Mouse (Mus musculus): ENCODE measurements at regions not wholly inside any gene's neighbourhood (a gene's known extent, or its start where the extent isn't known, plus 50 kb on each side); places are given as distances from the start of the nearest gene placed in this dataset.

DNA sequence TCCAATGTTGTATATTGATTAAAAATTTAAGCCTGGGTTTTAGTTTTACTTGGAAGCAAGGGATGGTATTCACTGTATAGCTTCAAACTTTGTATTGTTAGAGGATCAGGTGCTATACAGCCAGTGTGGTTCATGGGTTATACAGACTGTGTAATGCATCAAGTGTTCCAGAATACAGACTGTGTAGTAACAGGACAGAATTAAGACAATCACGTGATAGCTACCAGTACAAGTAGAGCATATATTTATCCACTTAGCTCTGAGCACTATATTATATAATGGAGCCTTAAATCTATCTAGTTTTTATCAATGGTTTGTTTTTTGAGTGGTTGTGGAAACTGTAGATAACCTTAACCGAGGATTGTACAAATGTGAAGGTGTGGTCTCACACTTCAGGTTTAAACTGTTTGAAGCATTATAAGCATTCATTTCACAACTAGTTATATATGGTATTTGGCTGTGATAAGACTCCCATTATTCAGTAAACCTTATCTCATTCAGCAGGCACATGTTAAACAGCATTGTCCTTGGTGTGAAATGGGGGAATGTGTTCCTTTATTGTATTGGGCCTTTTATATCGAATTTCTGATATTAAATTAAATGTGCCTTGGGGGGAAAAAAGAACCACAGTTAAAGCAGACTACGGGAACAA, 256.3 kb upstream of the Sdr16c6 start:
- Histone ChIP-seq H3K9me3 (replicated peaks) (no peaks in the 10 kb centered on the region), H3K27me3 (no peaks in the 10 kb centered on the region), H3K27ac (replicated peaks) (no peak overlapping the region), H3K4me2 (replicated peaks) (no peak overlapping the region), H3K4me3 (replicated peaks) (no peak overlapping the region), H3K4me1 (no peaks in the 10 kb centered on the region), H3K9ac (no peak overlapping the region), H3K36me3 (no peaks in the 10 kb centered on the region)
- ATAC-seq (ENCODE audit: insufficient number of reproducible peaks, low FRiP score, low TSS enrichment, low read depth) = no peak
- 79% methylated on average over 4 of the region's 4 CpGs for WGBS

DNA sequence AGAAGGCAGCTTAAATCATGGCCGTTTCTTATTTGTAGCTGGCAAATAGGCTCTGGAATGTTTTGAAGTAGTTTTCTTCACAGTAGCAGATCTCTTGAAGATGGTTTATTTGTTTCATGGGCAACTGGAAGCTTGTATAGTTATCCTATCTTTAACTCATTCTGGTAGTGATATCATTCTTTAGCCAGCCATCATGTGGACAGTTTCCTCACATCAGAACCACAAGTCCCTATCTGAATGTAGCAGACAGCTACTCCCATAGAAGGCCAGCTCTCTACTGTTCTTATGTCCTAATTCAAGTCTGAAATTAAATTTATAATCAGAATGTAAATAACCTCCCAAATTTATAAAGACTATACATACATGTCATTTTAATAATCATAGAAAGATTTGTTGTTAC, 253.8 kb upstream of the Sdr16c6 start:
- H3K9ac ChIP-seq = no peak overlapping the region
- no peaks in the 10 kb centered on the region for H3K4me1 ChIP-seq
- no peaks in the 10 kb centered on the region for H3K27me3 ChIP-seq
- H3K4me3 ChIP-seq (replicated peaks) = no peak overlapping the region
- ATAC-seq (ENCODE audit: insufficient number of reproducible peaks, low FRiP score, low TSS enrichment, low read depth) = no peak
- WGBS = 88% methylated on average over 1 of the region's 1 CpGs
- H3K4me2 ChIP-seq (replicated peaks) = no peak overlapping the region
- no peak overlapping the region for H3K27ac ChIP-seq (replicated peaks)
- H3K9me3 ChIP-seq (replicated peaks) = no peaks in the 10 kb centered on the region
- no peaks in the 10 kb centered on the region for H3K36me3 ChIP-seq

DNA sequence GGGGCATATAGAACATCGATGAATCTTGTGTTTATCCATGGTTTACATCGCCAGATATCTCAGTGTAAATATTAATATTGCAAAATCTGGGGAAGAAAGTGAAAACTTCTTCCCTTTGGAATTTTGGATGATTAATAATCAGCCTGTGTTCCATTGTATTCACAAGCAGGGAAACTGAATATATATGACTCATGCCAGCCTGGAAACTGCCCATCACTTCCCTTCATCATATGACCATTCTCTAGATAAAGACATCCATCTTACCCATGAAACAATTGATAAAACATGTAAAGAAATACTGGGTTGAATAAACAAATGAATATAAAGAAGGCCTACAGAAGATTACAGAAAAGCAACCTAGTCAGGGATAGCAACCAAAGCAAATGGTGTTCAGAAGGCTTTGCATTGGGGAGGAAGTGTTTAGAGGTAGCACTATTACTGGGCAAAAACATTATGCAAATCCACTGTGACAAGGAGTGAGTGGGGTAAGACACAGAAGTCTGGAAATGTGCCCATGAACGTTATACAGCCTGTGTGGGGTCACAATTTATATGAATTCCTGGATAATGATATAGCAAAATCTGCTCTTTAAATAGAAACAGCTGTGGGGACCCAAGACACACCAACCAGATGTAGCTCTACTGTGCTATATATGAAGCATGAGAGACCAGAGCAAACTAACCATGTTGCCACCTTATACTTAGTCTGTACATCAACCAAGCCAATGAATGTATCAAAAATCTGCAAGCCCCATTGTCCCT, 238.5 kb upstream of the Sdr16c6 start:
- H3K4me3 ChIP-seq (replicated peaks) = no peak overlapping the region
- no peak overlapping the region for H3K27ac ChIP-seq (replicated peaks)
- no peak overlapping the region for H3K4me2 ChIP-seq (replicated peaks)
- WGBS = 67% methylated on average over 3 of the region's 3 CpGs
- no peaks in the 10 kb centered on the region for H3K36me3 ChIP-seq
- H3K9me3 ChIP-seq (replicated peaks) = no peaks in the 10 kb centered on the region
- no peaks in the 10 kb centered on the region for H3K4me1 ChIP-seq
- H3K27me3 ChIP-seq = no peaks in the 10 kb centered on the region
- no peak overlapping the region for H3K9ac ChIP-seq
- ATAC-seq (ENCODE audit: insufficient number of reproducible peaks, low FRiP score, low TSS enrichment, low read depth) = no peak

DNA sequence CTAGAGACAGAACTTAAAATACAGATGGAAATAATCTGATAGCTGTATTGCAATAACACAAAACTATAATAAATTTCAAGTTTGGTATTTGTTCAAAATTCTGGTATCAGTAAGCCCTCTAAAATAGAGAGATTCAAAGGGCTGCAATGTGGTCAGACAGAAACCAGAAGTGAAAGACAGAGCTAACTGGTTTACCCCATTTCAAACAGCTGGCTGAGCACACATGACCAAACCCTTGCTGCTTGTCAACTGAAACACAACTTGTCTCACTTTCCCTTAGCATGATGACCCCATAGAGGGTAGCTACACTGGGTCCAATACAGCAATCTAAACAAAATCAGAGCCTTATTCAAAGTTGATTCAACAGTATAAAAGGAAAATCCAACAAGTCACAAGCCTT, 234.2 kb upstream of the Sdr16c6 start:
- H3K36me3 ChIP-seq = no peaks in the 10 kb centered on the region
- no peaks in the 10 kb centered on the region for H3K4me1 ChIP-seq
- H3K27me3 ChIP-seq = no peaks in the 10 kb centered on the region
- H3K9ac ChIP-seq = no peak overlapping the region
- H3K4me3 ChIP-seq (replicated peaks) = no peak overlapping the region
- no peak for ATAC-seq (ENCODE audit: insufficient number of reproducible peaks, low FRiP score, low TSS enrichment, low read depth)
- H3K9me3 ChIP-seq (replicated peaks) = no peaks in the 10 kb centered on the region
- H3K27ac ChIP-seq (replicated peaks) = no peak overlapping the region
- no peak overlapping the region for H3K4me2 ChIP-seq (replicated peaks)

DNA sequence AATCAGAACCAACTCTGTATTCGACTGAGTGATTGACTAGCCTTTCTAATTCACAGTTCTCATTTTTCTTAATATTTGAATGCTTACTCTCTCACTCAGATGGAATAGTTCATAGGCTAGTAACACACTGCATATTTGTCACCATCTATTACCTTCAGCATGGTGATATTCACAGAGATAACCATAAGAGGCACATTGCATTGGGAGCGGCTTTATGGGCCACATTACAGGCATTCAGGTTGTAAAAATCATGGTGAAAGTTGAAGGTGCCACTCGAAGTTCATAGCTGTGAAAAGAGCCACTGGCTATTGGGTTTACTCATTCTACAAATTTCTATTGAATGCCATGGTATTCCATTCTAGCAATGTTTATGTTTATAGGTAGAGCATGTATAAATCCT, 229.6 kb upstream of the Sdr16c6 start:
- no peaks in the 10 kb centered on the region for H3K36me3 ChIP-seq
- no peak overlapping the region for H3K4me2 ChIP-seq (replicated peaks)
- H3K4me1 ChIP-seq = no peaks in the 10 kb centered on the region
- H3K27ac ChIP-seq (replicated peaks) = no peak overlapping the region
- WGBS = 65% methylated on average over 3 of the region's 3 CpGs
- no peak overlapping the region for H3K9ac ChIP-seq
- H3K9me3 ChIP-seq (replicated peaks) = no peaks in the 10 kb centered on the region
- no peaks in the 10 kb centered on the region for H3K27me3 ChIP-seq
- no peak overlapping the region for H3K4me3 ChIP-seq (replicated peaks)
- no peak for ATAC-seq (ENCODE audit: insufficient number of reproducible peaks, low FRiP score, low TSS enrichment, low read depth)

DNA sequence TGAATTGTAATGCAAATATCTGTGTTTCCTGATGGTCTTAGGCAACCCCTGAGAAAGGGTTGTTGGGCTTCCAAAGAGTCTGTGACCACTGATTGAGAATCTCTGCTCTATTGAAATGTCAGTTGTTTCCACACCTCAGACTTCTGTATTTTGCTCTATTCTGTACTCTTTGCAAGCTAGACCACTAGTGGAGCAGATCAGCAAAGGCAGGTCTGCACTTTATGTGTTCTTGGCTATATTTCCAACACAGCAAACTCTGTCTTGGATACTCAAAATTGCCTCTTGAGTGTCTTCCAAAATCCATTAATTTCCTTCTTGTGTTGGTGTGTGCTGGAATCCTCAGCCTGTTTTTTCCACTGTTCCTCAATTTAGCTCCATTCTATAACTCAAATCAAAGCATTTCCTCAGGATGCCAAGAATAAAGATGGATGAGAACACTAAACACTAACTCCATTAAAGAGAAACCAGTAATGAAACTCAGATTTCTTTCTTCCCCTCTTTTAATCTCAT, 228.5 kb upstream of the Sdr16c6 start:
- H3K4me3 ChIP-seq (replicated peaks) = no peak overlapping the region
- H3K36me3 ChIP-seq = no peaks in the 10 kb centered on the region
- H3K4me1 ChIP-seq = no peaks in the 10 kb centered on the region
- H3K27ac ChIP-seq (replicated peaks) = 0 out of 2 replicates have a peak overlapping the region, but pooled peaks have one; percentile 12
- H3K9ac ChIP-seq = no peak overlapping the region
- no peak overlapping the region for H3K4me2 ChIP-seq (replicated peaks)
- H3K9me3 ChIP-seq (replicated peaks) = no peaks in the 10 kb centered on the region
- no peaks in the 10 kb centered on the region for H3K27me3 ChIP-seq
- ATAC-seq (ENCODE audit: insufficient number of reproducible peaks, low FRiP score, low TSS enrichment, low read depth) = no peak

DNA sequence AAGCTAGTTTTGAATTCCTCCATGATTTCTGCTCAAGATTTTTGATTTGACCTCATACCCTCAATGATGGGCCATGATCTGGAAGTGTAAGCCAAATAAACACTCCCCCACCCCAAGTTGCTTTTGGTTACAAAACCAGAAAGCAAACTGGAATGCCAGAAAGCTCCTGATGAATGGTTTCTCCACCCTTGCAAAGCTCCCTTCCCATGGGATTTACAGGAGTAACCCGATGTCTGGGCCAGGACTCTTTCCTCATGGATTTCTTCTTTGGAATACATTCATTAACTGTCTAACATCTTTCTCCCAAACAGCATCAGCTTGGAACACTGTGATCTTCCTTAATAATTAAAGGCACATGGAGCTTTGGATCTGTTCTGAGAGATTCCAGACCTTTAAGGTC, 227.3 kb upstream of the Sdr16c6 start:
- WGBS = 52% methylated on average over 1 of the region's 1 CpGs

DNA sequence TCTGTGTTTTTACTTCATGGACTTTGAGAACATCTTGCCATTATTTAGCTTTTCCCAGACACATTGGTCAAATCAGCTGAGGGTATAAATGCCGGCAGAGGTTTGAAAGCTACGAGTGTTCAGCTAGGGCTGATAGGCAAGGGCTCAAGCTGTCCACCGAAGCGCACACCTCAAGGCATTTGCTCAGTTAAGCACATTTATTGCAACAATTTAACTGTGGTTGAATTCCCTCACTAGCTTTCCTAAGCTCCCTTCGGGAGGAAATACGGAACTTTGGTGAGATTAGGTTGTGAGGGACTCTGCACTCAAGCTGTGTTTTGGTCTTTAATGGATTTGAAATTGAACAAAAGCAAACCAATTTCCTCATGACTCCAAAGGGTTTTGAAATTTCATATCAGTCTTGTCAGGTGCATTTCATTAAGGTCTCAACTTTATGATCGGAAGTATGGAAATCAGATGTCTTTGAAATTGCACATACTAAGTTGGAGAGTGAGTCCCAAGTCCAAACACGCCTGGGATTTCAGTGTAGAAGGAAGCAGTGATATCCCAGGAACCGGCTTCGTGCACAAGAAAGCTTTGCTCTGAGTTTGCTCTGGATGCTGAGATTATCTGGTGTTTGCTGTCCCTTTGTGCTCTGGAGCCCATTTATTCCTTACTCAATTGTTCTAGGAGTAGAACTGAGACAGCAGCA, 223.0 kb upstream of the Sdr16c6 start:
- WGBS = 48% methylated on average over 10 of the region's 10 CpGs
- H3K9me3 ChIP-seq (replicated peaks) = no peaks in the 10 kb centered on the region
- ATAC-seq (ENCODE audit: insufficient number of reproducible peaks, low FRiP score, low TSS enrichment, low read depth) = no peak
- H3K36me3 ChIP-seq = no peaks in the 10 kb centered on the region
- H3K9ac ChIP-seq = no peak overlapping the region
- no peak overlapping the region for H3K4me3 ChIP-seq (replicated peaks)
- no peak overlapping the region for H3K4me2 ChIP-seq (replicated peaks)
- no peak overlapping the region for H3K27ac ChIP-seq (replicated peaks)
- no peaks in the 10 kb centered on the region for H3K4me1 ChIP-seq
- H3K27me3 ChIP-seq = no peaks in the 10 kb centered on the region

More for the DNA sequence above, 227.3 kb upstream of the Sdr16c6 start:
- Histone ChIP-seq H3K27ac (replicated peaks) (no peak overlapping the region), H3K27me3 (no peaks in the 10 kb centered on the region), H3K4me3 (replicated peaks) (no peak overlapping the region), H3K4me1 (no peaks in the 10 kb centered on the region), H3K4me2 (replicated peaks) (no peak overlapping the region), H3K9me3 (replicated peaks) (no peaks in the 10 kb centered on the region), H3K9ac (no peak overlapping the region), H3K36me3 (no peaks in the 10 kb centered on the region)
- no peak for ATAC-seq (ENCODE audit: insufficient number of reproducible peaks, low FRiP score, low TSS enrichment, low read depth)

DNA sequence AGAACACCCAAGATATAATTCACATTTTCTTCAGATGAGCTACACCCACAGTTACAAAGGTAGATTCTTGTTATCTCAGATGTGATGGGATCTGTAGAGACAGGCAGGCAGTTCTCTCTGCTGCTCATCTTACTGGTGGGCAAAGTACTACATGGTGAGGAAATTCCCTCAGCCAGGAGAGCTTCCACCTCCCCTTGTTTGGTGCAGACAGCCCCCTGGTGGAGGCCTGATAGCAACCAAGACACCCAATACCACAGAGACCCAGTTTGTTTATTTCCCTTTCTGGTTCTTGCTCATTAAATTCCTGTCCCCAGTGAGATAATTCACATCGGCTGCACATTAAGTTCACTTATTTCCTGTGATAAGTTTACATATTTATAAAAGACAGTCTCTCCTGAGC, 222.3 kb upstream of the Sdr16c6 start:
- no peak overlapping the region for H3K9ac ChIP-seq
- no peaks in the 10 kb centered on the region for H3K27me3 ChIP-seq
- no peaks in the 10 kb centered on the region for H3K36me3 ChIP-seq
- no peak for ATAC-seq (ENCODE audit: insufficient number of reproducible peaks, low FRiP score, low TSS enrichment, low read depth)
- 14% methylated on average over 1 of the region's 1 CpGs for WGBS
- H3K4me1 ChIP-seq = no peaks in the 10 kb centered on the region
- no peak overlapping the region for H3K4me2 ChIP-seq (replicated peaks)
- H3K27ac ChIP-seq (replicated peaks) = no peak overlapping the region
- no peak overlapping the region for H3K4me3 ChIP-seq (replicated peaks)
- no peaks in the 10 kb centered on the region for H3K9me3 ChIP-seq (replicated peaks)

DNA sequence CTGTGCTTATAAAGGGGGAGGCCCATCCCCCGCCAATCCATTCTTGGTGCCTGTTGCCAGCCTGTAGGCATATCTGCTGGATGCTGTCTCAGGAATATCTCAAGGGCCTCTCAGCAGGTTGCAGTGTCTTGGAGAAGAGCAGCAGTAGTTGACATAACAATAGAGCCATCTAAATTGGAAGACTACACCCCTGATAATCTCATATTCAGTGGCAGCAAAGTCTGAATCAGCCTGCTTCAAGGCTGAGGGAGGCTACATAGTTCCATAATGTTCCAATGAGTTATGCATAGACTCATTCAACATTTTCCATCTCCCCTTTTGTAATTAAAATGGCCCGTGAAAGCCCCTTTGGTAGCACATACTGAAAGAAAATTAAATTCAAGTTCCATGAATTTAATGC, 172.3 kb upstream of the Sdr16c6 start:
- no peak overlapping the region for H3K27ac ChIP-seq (replicated peaks)
- H3K4me1 ChIP-seq = no peaks in the 10 kb centered on the region
- ATAC-seq (ENCODE audit: insufficient number of reproducible peaks, low FRiP score, low TSS enrichment, low read depth) = no peak
- no peak overlapping the region for H3K9ac ChIP-seq
- H3K9me3 ChIP-seq (replicated peaks) = no peaks in the 10 kb centered on the region
- no peaks in the 10 kb centered on the region for H3K27me3 ChIP-seq
- WGBS = 59% methylated on average over 2 of the region's 2 CpGs
- no peaks in the 10 kb centered on the region for H3K36me3 ChIP-seq
- no peak overlapping the region for H3K4me3 ChIP-seq (replicated peaks)
- no peak overlapping the region for H3K4me2 ChIP-seq (replicated peaks)

DNA sequence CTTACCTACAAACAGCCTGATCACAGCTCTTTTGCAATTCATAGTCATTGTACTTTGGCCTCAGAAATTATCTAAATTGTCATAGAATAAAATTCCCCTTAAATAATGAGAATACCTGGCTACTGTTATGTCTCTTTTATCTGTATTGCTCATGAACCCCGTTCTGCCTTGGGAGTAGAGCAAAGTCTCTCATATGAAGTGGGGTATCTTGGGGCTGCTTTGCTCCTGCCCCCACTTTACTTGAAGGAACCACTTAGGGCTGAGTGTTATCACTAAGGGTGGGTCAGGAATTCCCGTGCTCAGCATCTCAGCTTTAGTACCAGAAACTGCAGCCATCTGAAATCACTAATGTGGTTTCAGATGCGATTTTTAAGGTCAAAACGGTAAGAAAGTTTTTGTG, 170.3 kb upstream of the Sdr16c6 start:
- Histone ChIP-seq H3K4me1 (no peaks in the 10 kb centered on the region), H3K4me2 (replicated peaks) (no peak overlapping the region), H3K9ac (no peak overlapping the region), H3K27me3 (no peaks in the 10 kb centered on the region), H3K36me3 (no peaks in the 10 kb centered on the region), H3K27ac (replicated peaks) (no peak overlapping the region), H3K4me3 (replicated peaks) (no peak overlapping the region), H3K9me3 (replicated peaks) (no peaks in the 10 kb centered on the region)
- 40% methylated on average over 4 of the region's 4 CpGs for WGBS
- no peak for ATAC-seq (ENCODE audit: insufficient number of reproducible peaks, low FRiP score, low TSS enrichment, low read depth)

All from embryonic facial prominence, embryonic 15.5 days (tissue).